Mouse (Mus musculus): ENCODE data around the gene Ccdc70. TPM values are rescaled to one million over a fixed set of nuclear protein-coding genes. Genes with fewer than 3 reads are reported as not detected.

The Ccdc70 gene
- total and polyA plus RNA-seq, 3 experiments: not detected

DNA sequence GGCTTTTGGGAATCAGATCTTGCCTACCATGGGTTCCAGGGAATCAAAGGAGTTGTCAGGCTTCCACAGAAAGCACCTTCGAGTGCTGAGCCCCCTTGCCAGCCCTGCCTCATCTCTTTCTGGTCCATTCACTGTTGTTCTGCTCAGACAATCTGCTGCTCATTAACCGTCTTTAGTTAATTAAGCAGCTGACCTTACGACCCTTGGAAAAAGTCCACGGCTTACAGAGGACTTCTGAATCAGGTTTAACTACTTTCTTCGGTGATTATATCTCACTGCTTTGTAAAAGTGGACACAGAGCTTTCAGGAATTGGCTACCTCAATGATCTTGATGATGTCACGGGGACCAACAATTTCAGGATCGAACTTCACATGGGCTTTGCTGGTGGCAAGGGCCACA, 48.2 kb downstream of the Ccdc70 start:
- no peak overlapping the region for H3K4me3 ChIP-seq (ENCODE audit: control insufficient read depth in 1 of 2, insufficient read depth in 1 of 2, low read depth in 2 of 2, low read length in 2 of 2)
- no peaks in the 10 kb centered on the region for H3K79me2 ChIP-seq (ENCODE audit: control insufficient read depth, insufficient read depth, low read length, poor library complexity)
- H3K4me1 ChIP-seq (ENCODE audit: control insufficient read depth in 1 of 2, insufficient read depth in 2 of 2, low read length in 2 of 2): no peaks in the 10 kb centered on the region
- peaks cover 0 to 21% of the 10 kb centered on the region in 2 experiments; a peak in 2 of 4 replicates for H3K36me3 ChIP-seq (ENCODE audit: control insufficient read depth in 1 of 2, insufficient read depth in 2 of 2, low read length in 2 of 2)
- DNase-seq (ENCODE audit: low read depth, low spot score): no peak
- no peaks in the 10 kb centered on the region for H3K27me3 ChIP-seq (ENCODE audit: control insufficient read depth in 1 of 2, insufficient read depth in 2 of 2, low read length in 2 of 2)
- H3K27ac ChIP-seq (ENCODE audit: control insufficient read depth, low read depth, low read length): no peak overlapping the region
- H3K9ac ChIP-seq (ENCODE audit: control insufficient read depth, low read depth, low read length, poor library complexity, severe bottlenecking): no peak overlapping the region
- no peaks in the 10 kb centered on the region for H3K9me3 ChIP-seq (replicated peaks; ENCODE audit: insufficient read depth, low read length)
- TF ChIP-seq RAD21 (IDR thresholded peaks at IDR 0.05; ENCODE audit: low read depth, low read length) (no peak), USF2 (IDR thresholded peaks at IDR 0.05; ENCODE audit: borderline replicate concordance in 1 of 2, insufficient read depth in 1 of 2, low read depth in 1 of 2, low read length in 2 of 2) (no peak), ZC3H11A (IDR thresholded peaks at IDR 0.05; ENCODE audit: low read depth, low read length) (no peak), NRF1 (IDR thresholded peaks at IDR 0.05; ENCODE audit: insufficient read depth, low read depth, low read length, poor library complexity, severe bottlenecking) (no peak), POLR2AphosphoS5 (IDR thresholded peaks at IDR 0.05; ENCODE audit: borderline replicate concordance, low read depth, low read length) (no peak), HCFC1 (IDR thresholded peaks at IDR 0.05; ENCODE audit: low read depth, low read length) (no peak), CHD1 (IDR thresholded peaks at IDR 0.05; ENCODE audit: low read depth, low read length) (no peak), NELFE (IDR thresholded peaks at IDR 0.05; ENCODE audit: low read depth, low read length) (no peak), TBP (IDR thresholded peaks at IDR 0.05; ENCODE audit: low read depth, low read length) (no peak), SMC3 (IDR thresholded peaks at IDR 0.05; ENCODE audit: low read depth, low read length) (no peak), ELF1 (IDR thresholded peaks at IDR 0.05; ENCODE audit: low read depth, low read length) (no peak), BHLHE40 (IDR thresholded peaks at IDR 0.05; ENCODE audit: borderline replicate concordance, low read depth, low read length) (no peak), UBTF (IDR thresholded peaks at IDR 0.05; ENCODE audit: borderline replicate concordance, insufficient read depth, low read depth, low read length) (no peak), ZMIZ1 (IDR thresholded peaks at IDR 0.05; ENCODE audit: low read depth, low read length) (no peak), JUND (IDR thresholded peaks at IDR 0.05; ENCODE audit: low read depth, low read length) (no peak)

DNA sequence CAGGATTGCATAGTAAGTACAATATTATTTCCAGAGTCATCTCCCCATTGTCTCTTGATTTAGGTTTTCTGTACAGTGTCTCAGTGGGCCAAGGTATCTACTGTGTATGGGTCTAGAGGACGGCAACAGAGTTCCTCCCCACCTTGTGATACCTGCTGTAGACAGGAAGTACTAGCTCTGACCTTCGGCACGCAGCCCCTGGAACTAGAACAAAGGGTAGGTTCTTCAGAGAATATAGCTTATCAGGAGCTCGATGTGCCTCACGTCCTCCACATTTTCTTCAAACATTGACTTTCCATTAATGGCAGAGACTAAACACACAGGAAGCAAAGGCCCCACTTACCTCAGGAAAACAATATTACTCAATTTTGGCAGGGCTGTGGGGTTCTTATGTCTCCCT, 49.9 kb downstream of the Ccdc70 start:
- no peak overlapping the region for H3K9ac ChIP-seq (ENCODE audit: control insufficient read depth, low read depth, low read length, poor library complexity, severe bottlenecking)
- H3K4me3 ChIP-seq (ENCODE audit: control insufficient read depth in 1 of 2, insufficient read depth in 1 of 2, low read depth in 2 of 2, low read length in 2 of 2): no peak overlapping the region
- no peaks in the 10 kb centered on the region; the same call in 1 of the 2 replicates for H3K79me2 ChIP-seq (ENCODE audit: control insufficient read depth, insufficient read depth, low read length, poor library complexity)
- peaks cover 0 to 26% of the 10 kb centered on the region in 2 experiments; a peak in 2 of 4 replicates for H3K36me3 ChIP-seq (ENCODE audit: control insufficient read depth in 1 of 2, insufficient read depth in 2 of 2, low read length in 2 of 2)
- no peak for DNase-seq (ENCODE audit: low read depth, low spot score)
- H3K4me1 ChIP-seq (ENCODE audit: control insufficient read depth in 1 of 2, insufficient read depth in 2 of 2, low read length in 2 of 2): no peaks in the 10 kb centered on the region
- H3K9me3 ChIP-seq (replicated peaks; ENCODE audit: insufficient read depth, low read length): no peaks in the 10 kb centered on the region
- H3K27me3 ChIP-seq (ENCODE audit: control insufficient read depth in 1 of 2, insufficient read depth in 2 of 2, low read length in 2 of 2): no peaks in the 10 kb centered on the region
- no peak overlapping the region for H3K27ac ChIP-seq (ENCODE audit: control insufficient read depth, low read depth, low read length)
- TF ChIP-seq TBP (IDR thresholded peaks at IDR 0.05; ENCODE audit: low read depth, low read length): no peak
- TF ChIP-seq GABPA (IDR thresholded peaks at IDR 0.05; ENCODE audit: low read depth, low read length): no peak
- no peak for TF ChIP-seq GATA1 (IDR thresholded peaks at IDR 0.05; ENCODE audit: low read depth, low read length)
- TF ChIP-seq KAT2A (conservative IDR thresholded peaks at IDR 0.05; ENCODE audit: low read depth, low read length): no peak
- TF ChIP-seq E2F4 (IDR thresholded peaks at IDR 0.05; ENCODE audit: borderline replicate concordance, low read depth, low read length): no peak
- TF ChIP-seq MAX (IDR thresholded peaks at IDR 0.05; ENCODE audit: low read length): no peak
- TF ChIP-seq CTCF (IDR thresholded peaks at IDR 0.05 in 2 of 3, conservative IDR thresholded peaks at IDR 0.05 in 1 of 3; ENCODE audit: control insufficient read depth in 1 of 3, insufficient read depth in 1 of 3, low read depth in 2 of 3, low read length in 3 of 3, poor library complexity in 1 of 3, severe bottlenecking in 1 of 3): no peak
- no peak for TF ChIP-seq MAFK (IDR thresholded peaks at IDR 0.05; ENCODE audit: borderline replicate concordance, low read depth, low read length)
- no peak for TF ChIP-seq CHD2 (IDR thresholded peaks at IDR 0.05; ENCODE audit: low read length)
- TF ChIP-seq USF1 (IDR thresholded peaks at IDR 0.05; ENCODE audit: low read depth, low read length): no peak
- no peak for TF ChIP-seq POLR2AphosphoS5 (IDR thresholded peaks at IDR 0.05; ENCODE audit: borderline replicate concordance, low read depth, low read length)
- no peak for TF ChIP-seq EP300 (IDR thresholded peaks at IDR 0.05; ENCODE audit: low read depth in 1 of 2, low read length in 2 of 2)
- no peak for TF ChIP-seq CHD1 (IDR thresholded peaks at IDR 0.05; ENCODE audit: low read depth, low read length)

Data from MEL (cell line).